Mouse (Mus musculus) lung, postnatal 14 days (tissue): ENCODE results near the gene Vps52.
"Not testable (repeated sequence)": the region's sequence is repeated elsewhere in the genome, so short reads cannot be mapped to it uniquely, and the experiment has no call there.

Source experiments
- DNase-seq: peaks from one replicate; pipeline ENCODE4 v3.0.0; 2021

Vps52 gene

DNA sequence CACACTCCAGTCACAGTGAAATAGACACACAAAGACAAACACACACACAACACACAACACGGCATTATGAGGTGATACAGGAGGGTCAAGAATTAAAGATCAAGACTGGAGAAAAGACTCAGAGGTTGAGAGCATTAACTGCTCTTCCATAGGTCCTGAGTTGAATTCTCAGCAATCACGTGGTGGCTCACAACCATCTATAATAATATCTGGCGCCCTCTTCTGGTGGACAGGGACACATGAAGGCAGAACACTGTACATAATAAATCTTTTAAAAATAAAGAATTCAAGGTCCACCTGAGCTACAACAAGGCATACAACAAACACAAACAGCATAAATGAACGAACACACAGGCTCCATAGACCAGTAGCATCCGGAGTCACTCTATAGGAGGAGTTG is 13.3 kb downstream of the Vps52 start:
- DNase-seq, result peak; percentile 58

DNA sequence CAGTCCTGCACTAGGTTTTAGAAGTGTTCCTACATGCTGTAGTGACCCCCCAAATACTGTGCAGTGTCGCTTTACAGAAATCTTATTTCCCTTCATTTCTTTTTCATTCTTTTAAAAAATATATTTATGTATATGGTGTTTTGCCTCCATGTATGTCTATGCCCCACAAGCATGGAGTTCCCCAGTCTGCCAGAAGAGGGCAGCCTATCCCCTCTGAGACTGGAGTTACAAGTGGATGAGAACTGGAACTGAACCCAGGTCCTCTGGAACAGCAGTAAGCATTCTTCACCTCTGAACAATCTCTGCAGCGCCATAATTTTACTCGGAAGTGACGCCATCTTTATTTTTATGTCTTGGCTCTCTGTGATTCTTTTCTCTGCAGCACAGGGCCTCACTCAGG is 13.8 kb downstream of the Vps52 start:
- no peak for DNase-seq

DNA sequence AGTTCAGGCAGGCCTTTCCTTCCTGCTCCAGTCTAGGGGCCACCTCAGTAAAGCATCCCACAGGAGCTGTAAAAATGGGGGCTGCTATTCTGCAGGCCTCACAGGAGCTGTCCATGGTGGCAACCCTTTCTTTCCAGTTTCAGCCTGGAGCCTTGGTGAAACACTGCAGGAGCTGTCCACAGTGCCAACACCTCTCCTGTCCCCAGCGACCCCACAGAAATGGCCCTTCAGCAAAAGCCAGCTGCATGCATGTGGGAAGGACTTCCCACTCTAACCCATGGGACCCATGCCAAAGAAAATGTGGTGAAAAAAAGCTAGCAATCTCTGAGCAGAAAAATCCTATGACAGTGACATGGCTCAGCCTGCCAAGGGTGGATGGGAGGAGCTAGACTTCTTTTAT is 17.1 kb downstream of the Vps52 start:
- DNase-seq, result no peak

DNA sequence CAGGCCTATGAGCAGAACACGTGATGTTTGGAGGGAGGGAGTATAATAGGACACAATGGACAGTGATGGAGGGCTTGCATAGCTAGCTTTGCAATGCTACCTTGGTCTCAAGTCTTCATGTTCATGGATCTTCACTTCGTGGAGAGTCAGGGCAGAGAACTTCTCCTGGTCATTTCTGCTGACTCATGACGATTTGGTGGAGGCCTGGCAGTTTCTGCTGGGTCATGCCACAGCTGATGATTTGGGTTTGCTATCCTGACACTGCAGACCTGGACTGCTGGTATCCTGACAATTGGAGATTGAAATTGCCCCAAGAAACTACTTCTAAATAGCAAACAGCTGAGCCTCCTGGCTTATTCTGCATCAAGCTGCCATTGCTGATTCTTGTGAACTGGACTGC is 18.0 kb downstream of the Vps52 start:
- DNase-seq, result no peak

DNA sequence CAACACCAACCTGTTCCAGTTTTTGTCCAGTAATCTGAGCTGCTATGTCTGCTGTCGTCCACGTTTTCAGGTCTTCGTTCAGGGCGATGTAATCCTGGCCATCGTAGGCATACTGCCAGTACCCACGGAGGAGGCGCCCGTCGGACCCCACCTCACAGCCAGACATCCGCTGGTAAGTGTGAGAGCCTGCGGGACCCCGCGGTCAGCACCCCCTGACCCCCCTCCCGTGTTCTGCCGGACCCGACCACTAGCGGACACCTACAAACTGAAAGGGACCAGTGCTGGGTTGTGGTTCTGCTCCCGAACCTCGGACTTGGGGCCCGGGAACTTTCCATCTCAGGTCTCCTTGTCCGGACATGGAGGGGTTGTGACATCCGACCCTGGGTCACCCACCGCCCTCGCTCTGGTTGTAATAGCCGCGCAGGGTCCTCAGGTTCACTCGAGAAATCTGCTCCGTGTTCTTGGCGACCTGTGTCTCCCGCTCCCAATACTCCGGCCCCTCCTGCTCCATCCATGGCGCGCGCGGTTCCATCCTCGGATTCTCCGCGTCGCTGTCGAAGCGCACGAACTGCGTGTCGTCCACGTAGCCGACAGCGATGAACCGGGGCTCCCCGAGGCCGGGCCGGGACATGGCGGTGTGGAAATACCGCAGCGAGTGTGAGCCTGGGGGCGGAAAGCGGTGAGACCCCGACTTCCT is 22.4 kb downstream of the Vps52 start:
- DNase-seq, result no peak

DNA sequence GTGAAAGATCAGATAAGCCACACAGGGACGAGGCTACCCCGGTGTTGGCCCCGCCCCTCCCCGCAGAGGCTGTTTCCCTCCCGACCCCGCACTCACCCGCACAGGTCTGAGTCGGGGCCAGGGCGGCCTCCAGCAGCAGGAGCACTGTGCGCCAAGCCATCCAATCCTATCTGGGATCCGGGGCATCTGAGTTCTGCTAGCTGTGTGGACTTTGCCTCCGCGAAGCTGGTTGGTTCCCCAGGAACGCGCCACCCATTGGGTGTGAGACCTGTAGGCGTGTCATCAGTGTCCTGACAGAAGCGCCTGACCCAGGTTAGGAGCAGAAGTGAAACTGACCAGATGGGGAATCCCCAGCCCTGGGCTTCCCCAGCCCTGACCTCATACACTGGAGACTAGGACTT is 23.0 kb downstream of the Vps52 start:
- DNase-seq, result peak; percentile 74

DNA sequence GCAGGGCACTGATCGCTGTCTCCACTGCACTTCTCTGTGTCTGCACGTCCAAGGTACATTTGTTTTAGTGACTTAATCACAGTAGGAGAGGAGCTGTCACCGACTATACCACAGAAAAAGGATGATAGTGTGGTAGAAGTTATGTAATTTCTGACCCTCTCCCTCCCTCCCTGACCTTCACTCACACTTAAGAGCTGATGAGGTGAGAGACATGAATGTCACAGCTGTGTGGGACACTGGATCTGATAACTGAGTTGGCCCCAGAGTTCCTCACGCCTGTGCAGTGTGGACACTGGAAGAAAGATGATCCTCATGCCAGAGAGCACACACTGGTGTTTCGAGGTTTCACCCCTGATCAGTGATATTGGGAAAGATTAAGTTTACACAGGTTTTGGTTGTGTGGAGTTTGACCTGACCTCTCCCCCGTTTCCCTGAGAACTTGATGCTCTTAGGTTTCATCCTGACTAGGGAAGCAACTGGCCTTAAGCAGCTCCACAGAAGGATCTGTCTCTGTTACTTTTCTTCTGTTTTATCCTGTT is 24.0 kb downstream of the Vps52 start:
- DNase-seq, result no peak

DNA sequence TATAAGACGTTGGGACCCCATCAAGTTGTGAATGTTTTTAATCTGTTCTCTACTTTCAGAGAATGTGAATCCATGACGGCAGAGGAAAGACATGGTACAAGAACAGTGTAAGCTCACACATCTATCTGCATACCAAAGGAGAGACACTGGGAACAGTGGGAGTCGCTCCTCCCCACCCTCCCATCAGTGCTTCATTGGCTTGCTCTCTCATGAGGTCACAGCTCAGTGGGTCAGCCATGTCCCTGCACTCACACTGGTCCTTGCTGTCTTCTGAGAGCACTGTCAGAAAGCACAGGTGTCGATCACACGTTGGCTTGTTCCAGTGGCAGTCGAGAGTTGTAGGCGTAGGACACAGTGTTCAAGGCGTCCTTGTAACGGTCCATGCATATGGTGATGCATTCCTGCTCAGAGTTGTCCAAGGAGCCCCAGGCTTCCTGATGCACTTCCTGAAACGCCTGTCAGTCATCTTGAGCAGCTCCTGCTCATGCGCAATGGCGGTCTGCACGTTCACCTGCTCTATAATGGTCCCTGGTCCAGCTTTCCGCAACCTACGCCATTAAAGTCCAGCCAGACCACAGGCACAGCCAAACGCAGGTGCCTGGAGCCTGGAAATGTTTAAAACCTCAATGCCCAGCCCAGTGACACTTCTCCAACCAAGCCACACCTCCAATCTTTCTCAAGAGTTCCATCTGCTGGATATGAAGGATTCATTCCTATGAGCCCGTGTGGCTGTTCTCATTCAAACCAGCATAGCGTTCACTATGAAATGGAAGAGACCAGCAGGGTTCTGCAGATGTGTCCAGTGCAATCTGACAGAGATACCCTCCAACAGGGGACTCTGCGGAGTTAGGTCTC is 24.8 kb downstream of the Vps52 start:
- no peak for DNase-seq

DNA sequence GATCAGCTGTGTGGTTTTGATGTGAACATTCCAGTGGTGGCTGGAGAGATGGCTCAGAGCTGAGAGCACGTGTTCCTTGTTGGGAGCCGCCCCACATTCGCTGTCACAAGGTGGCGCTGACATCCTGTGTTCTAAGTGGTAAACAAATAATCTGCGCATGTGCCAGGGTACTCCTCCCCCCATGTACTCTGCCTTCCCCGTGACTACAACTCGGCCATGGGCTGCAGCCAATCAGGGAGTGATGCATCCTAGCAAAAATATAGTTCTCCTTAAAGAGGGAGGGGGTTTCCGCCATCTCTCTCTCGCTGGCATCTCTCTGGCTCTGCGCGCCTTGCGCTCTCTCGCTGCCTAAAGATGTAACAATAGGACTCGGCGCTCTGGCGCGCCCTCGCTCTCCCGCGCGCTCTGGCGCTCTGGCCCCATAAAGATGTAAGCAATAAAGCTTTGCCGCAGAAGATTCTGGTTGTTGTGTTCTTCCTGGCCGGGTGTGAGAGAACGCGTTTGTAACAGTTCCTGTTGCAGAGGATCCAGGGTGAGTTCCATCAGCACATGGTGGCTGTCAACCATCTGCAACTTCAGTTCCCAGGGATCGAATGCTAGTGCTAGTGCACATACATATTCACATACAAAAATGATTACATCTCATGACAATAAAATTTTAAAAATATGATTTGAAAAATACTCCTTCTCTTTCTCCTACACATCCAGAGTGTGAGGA is 25.7 kb downstream of the Vps52 start:
- DNase-seq, result peak; percentile 87

DNA sequence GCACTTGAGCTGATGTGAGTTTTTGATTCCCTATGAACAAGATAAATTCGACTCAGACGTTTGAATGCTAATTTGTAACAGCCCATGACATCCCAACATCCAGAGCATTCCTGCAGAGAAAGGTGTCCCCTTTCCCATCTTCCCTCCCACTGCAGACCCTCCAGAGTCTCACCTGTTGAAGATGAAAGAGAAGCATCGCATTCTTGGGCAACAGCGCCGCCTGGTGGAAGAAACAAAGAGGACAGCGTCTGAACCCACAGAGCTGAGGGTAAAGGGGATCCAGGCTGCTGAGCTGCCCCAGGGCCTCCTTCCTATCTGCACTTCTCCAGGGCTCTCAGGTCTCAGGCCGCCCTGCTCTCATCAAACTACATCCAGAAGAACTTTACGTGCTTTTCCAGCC is 26.5 kb downstream of the Vps52 start:
- peak; percentile 76 for DNase-seq

DNA sequence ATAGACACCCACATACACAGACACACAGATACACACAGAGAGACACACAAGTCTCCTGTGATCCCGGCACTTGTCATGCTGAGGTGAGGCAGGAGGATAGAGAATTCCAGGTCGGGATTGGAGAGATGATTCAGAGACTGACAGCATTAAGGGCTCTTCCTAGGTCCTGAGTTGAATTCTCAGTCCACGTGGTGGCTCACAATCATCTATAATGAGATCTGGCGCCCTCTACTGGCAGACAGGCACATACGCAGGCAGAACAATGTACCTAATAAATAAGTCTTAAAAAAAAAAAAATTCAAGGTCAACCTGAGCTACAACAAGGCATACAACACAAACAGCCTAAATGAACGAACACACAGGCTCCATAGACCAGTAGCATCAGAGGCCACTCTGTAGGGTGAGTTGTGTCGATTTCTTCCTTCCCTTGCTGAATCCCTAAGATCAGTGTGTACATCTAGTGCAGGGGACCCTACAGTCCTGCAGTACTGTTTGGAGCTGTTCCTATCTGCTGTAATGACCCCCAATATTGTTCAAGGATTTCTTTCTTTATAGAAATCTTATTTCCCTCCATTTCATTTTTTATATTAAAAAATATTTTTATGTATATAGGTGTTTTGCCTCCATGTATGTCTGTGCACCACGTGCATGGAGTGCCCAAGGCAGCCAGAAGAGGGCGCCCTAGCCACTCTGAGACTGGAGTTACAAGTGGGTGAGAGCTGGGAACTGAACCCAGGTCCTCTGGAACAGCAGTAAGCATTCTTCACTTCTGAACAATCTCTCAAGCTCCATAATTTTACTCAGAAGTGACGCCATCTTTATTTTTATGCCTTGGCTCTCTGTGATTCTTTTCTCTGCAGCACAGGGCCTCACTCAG is 36.4 kb downstream of the Vps52 start:
- peak; percentile 79 for DNase-seq

DNA sequence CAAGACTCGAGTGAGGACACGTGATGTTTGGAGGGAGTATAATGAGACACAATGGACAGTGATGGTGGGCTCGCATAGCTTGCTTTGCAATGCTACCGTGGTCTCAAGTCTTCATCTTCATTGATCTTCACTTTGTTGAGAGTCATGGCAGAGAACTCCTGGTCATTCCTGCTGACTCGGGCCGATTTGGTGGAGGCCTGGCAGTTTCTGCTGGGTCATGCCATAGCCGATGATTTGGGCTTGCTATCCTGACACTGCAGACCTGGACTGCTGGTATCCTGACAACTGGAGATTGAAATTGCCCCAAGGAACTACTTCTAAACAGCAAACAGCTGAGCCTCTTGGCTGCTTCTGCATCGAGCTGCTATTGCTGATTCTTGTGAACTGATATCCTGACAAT is 39.3 kb downstream of the Vps52 start:
- no peak for DNase-seq

DNA sequence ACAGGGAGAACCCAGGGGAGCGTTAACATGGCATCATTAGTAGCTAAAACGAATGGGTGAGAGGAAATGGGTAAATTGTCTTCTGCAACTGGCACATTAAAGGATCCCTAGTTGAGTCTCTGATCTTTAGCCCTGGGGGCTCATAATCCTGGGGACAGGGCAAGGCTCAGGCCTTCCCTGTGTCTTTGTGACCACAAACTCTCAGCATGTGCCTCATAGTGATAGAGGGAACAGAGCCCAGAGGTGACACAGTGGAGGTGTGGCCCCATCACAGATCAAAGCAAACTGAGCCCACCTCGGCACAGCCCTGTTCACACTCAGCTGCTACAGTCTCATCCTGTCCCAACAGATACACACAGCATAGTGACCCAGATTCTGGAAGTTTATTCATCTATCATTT is 40.0 kb downstream of the Vps52 start:
- DNase-seq, result no peak

DNA sequence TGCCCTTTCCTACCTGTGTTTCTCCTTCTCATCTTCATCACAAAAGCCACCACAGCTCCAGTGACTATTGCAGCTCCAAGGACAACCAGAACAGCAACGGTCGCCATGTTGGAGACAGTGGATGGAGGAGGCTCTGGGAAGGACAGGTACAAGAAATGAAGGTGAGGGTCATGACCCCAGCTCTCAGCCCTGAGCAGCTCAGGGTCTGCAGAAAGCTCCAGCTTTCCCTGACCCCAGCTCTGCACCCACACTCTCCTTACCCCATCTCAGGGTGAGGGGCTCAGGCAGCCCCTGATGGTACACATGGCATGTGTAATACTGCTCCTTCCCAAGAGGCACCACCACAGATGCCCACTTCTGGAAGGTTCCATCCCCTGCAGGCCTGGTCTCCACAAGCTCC is 41.4 kb downstream of the Vps52 start:
- not testable (repeated sequence) for DNase-seq

DNA sequence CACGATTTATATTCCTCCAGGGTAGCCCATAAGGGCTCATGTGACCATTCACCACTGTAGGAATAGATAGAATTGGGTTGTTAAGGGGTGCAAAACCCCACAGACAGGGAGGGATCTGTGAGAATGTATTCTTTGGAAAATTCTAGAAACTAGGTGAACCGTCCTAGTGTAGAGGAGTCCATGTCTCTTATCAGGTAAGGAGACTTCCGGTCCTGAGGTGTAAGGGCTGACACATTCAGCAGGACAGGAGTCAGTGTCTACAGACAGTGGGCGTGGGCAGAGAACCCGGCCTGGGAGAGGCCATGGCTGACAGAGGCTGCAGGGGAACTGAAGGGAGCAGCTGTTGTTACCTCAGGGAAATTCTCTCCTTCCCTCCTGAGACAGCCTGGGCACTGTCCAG is 43.1 kb downstream of the Vps52 start:
- not testable (repeated sequence) for DNase-seq

DNA sequence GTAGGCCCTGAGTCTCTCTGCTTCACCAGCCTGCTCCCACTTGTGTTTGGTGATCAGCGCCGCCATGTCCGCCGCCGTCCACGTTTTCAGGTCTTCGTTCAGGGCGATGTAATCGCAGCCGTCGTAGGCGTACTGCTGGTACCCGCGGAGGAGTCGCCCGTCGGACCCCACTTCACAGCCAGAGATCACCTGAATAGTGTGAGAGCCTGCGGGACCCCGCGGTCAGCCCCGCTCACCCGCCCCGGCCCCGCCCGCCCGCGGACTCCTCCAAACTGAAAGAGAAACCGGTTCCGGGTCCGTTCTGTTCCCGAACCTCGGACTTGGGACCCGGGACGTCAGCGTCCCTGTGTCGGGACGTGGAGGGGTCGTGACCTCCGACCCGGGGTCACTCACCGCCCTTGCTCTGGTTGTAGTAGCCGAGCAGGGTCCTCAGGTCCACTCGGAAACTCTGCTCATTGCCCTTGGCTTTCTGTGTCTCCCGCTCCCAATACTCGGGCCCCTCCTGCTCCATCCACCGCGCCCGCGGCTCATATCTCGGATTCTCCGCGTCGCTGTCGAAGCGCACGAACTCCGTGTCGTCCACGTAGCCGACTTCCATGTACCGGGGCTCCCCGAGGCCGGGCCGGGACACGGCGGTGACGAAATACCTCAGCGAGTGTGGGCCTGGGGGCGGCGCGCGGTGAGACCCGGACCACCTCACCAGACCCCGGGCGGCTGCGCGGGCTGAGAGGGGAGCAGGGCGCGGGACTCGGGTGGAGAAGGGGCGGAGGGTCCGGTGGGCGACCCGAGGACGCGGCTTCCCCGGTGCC is 43.9 kb downstream of the Vps52 start:
- DNase-seq, result peak; percentile 29

DNA sequence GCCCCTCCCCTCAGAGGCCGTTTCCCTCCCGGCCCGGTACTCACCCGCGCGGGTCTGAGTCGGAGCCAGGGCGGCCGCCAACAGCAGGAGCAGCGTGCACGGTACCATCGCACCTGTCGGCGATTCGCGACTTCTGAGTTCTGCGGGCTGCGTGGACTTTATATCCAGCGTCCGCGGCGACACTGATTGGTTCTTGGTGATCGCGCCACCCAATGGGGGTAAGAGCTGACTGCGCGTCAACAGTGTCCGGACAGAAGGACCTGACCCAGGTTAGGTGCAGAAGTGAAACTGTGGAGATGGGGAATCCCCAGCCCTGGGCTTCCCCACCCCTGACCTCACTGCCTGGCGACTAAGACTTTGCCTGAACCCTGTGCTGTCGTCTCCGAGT is 44.5 kb downstream of the Vps52 start, which contains the start of gene H2-K1:
TSS of gene H2-K1 (minus strand) at position 198 of the 388 bp plus-strand sequence.
- peak; percentile 94 for DNase-seq

DNA sequence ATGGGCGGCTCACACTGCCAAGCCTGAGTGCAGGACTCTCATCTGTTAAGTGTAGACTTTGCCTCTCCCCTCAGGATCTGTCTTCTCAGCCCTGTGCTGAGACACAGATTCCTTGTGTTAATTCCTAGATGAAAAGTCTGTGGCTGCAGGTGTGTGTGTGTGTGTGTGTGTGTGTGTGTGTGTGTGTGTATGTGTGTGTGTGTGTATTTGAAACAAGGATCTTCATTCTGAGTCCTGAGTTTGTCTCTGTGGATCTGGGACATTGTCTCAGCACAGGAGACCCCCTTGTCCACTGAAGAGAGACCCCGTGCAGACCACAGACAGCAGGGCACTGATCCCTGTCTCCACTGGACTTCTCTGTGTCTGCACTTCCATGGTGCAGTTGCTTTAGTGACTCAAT is 45.2 kb downstream of the Vps52 start:
- DNase-seq, result not testable (repeated sequence)

DNA sequence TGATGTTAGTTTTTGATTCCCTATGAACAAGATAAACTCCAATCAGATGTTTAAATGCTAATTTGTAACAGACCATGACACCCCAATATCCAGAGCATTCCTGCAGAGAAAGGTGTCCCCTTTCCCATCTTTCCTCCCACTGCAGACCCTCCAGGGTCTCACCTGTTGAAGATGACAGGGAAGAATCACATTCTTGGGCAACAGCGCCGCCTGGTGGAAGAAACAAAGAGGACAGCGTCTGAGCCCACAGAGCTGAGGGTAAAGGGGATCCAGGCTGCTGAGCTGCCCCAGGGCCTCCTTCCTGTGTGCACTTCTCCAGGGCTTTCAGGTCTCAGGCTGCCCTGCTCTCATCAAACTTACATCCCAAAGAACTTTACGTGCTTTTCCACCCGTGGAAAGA is 47.8 kb downstream of the Vps52 start:
- peak; percentile 61 for DNase-seq

DNA sequence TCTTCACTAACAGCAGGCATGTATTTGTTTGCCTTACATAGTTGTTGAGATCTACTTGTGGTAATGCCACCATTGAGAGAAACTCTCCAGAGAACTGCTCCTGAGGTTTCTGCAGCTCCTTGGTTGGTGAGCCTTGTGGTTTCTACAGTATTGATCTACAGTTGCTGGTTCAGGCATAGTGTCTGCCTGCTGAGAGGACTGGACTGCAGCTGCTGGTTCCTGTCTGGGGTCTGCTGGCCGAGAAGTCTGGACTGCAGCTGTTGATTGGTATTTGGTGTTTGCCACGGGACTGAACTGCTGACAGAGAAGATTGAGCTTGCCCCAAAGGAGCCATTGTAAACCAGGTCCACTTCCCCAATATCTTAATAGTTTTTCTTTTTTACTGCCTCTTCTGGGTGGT is 51.0 kb downstream of the Vps52 start:
- no peak for DNase-seq

DNA sequence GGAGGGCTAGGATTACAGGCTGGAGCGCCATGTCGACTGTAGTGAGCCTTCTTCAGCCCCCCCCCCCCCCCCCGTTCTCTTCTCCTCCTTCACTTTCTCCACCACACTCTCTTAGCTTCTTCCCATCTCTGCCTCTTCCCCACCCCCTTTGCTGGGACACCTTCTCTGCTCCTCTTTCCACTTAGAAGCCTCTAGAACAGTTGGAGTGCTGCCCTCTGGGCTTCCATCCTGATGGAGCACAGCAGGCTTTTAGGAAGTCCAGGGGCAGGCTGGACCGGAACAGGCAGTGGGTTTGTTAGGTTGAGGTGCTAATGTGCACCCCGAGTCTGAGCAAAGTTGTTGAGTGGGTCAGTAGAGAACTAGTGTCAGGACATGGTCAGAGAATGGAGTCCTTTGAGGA is 54.5 kb downstream of the Vps52 start:
- DNase-seq, result no peak

DNA sequence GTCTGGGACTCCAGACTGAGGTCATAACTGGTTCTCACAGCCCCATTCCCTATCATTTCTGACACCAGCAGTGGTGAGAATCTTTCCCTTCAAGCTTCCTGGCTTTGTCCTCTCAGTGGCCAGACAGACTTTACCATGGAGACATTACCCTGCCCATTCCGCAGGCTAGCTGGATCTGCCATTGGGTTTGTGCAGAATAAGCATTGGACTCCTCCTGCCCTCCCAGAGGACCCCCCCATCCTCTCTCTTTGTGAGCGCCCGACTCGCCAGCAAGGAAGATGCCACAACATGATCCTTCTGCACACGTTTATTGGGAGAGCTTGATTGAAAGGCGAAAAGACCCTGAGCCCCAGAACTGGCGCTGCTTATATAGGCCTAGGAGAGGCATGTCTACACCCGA is 57.8 kb downstream of the Vps52 start:
- DNase-seq, result no peak
